Mouse (Mus musculus) left cerebral cortex, adult 2 months (tissue): ENCODE measurements at regions not wholly inside any gene's neighbourhood (a gene's known extent, or its start where the extent isn't known, plus 50 kb on each side); places are given as distances from the start of the nearest gene placed in this dataset.

Experiments
- DNase-seq, 2 experiments: peaks; one replicate each; pipeline ENCODE4 v3.0.0; 2021 to 2022; ENCODE audit warnings: low spot score in 2 of 2, mixed read lengths in 1 of 2; ENCODE audit errors: extremely low spot score in 1 of 2
- H3K27ac ChIP-seq: fragments of 200-600 bp; 2 replicates; pipeline ENCODE4 v1.8.1; 2022
- H3K4me3 ChIP-seq: fragments of 200-600 bp; 2 replicates; pipeline ENCODE4 v1.8.1; 2022
- CTCF ChIP-seq: fragments of 200-600 bp; IDR thresholded peaks from 2 replicates; pipeline ENCODE4 v1.8.1; 2022; ENCODE audit warnings: antibody characterized with exemption, mild to moderate bottlenecking, moderate library complexity
- intact Hi-C: fragments of 180-260 bp; cut with DNase I; formaldehyde crosslinking; loops from one replicate; pipeline ENCODE4 v1.15.1; 2025

- intact Hi-C loops: loop anchor here (1.0 to 5.0 kb wide), 3 partner anchors 90 to 127 kb away; no protein-coding TSS in a partner anchor
- TF ChIP-seq CTCF: no peak
- DNase-seq: peak; percentile 35 to 58
- Histone ChIP-seq H3K4me3 (no peak overlapping the region), H3K27ac (no peak overlapping the region)
Measured at GRCm38 (mm10) chr13:69867296-69868065, 65.3 kb downstream of the Med10 start.

- TF ChIP-seq CTCF: no peak
- intact Hi-C loops: no loop called here
- H3K27ac ChIP-seq: no peak overlapping the region
Measured at GRCm38 (mm10) chr13:69896536-69896935, 94.3 kb downstream of the Med10 start.

GRCm38 (mm10) chr13:69901139-69901538 lies 98.9 kb downstream of the Med10 start:
- no peak overlapping the region for H3K4me3 ChIP-seq
- intact Hi-C loops: no loop called here
- no peak overlapping the region for H3K27ac ChIP-seq
- TF ChIP-seq CTCF: no peak
- no peak for DNase-seq

More at GRCm38 (mm10) chr13:69896536-69896935, 94.3 kb downstream of the Med10 start:
- DNase-seq: no peak
- H3K4me3 ChIP-seq: no peak overlapping the region

- intact Hi-C loops: no loop called here
- DNase-seq: no peak
- H3K27ac ChIP-seq: no peak overlapping the region
- TF ChIP-seq CTCF: no peak
- H3K4me3 ChIP-seq: no peak overlapping the region
Measured at GRCm38 (mm10) chr13:69906802-69907537, 104.8 kb downstream of the Med10 start.

- no peak for TF ChIP-seq CTCF
- intact Hi-C loops: no loop called here
- no peak for DNase-seq
- Histone ChIP-seq H3K27ac (no peak overlapping the region), H3K4me3 (no peak overlapping the region)
Measured at GRCm38 (mm10) chr13:69915796-69916195, 113.6 kb downstream of the Med10 start.

- intact Hi-C loops: loop anchor here (5.0 kb wide), 1 partner anchor 106 kb away; no protein-coding TSS in a partner anchor
- no peak overlapping the region for H3K27ac ChIP-seq
- no peak for TF ChIP-seq CTCF
- no peak overlapping the region for H3K4me3 ChIP-seq
- no peak for DNase-seq
Measured at GRCm38 (mm10) chr13:69932695-69933550, 130.7 kb downstream of the Med10 start.

GRCm38 (mm10) chr13:69933551-69933845 lies 131.3 kb downstream of the Med10 start:
- TF ChIP-seq CTCF: no peak
- intact Hi-C loops: loop anchor here (5.0 kb wide), 1 partner anchor 106 kb away; no protein-coding TSS in a partner anchor
- Histone ChIP-seq H3K27ac (no peak overlapping the region), H3K4me3 (no peak overlapping the region)
- peak; percentile 52 to 77 for DNase-seq

GRCm38 (mm10) chr13:69939791-69940190 lies 137.6 kb downstream of the Med10 start:
- no peak for TF ChIP-seq CTCF
- H3K27ac ChIP-seq: no peak overlapping the region
- no peak for DNase-seq
- H3K4me3 ChIP-seq: no peak overlapping the region
- intact Hi-C loops: loop anchor here (5.0 kb wide), 1 partner anchor 197 kb away; no protein-coding TSS in a partner anchor

- Histone ChIP-seq H3K27ac (no peak overlapping the region), H3K4me3 (no peak overlapping the region)
- no peak for DNase-seq
- intact Hi-C loops: loop anchor here (5.0 kb wide), 1 partner anchor 202 kb away; no protein-coding TSS in a partner anchor
- no peak for TF ChIP-seq CTCF
Measured at GRCm38 (mm10) chr13:69944651-69945050, 142.5 kb downstream of the Med10 start.

GRCm38 (mm10) chr13:69946615-69947014 lies 144.4 kb downstream of the Med10 start:
- DNase-seq: no peak
- Histone ChIP-seq H3K27ac (no peak overlapping the region), H3K4me3 (no peak overlapping the region)
- intact Hi-C loops: no loop called here
- no peak for TF ChIP-seq CTCF

- no peak overlapping the region for H3K27ac ChIP-seq
- intact Hi-C loops: no loop called here
- no peak for TF ChIP-seq CTCF
- no peak overlapping the region for H3K4me3 ChIP-seq
- DNase-seq: no peak
Measured at GRCm38 (mm10) chr13:69952061-69952460, 149.9 kb downstream of the Med10 start.

- H3K27ac ChIP-seq: no peak overlapping the region
- DNase-seq: no peak
- no peak overlapping the region for H3K4me3 ChIP-seq
- intact Hi-C loops: no loop called here
- TF ChIP-seq CTCF: no peak
Measured at GRCm38 (mm10) chr13:69954171-69954570, 152.0 kb downstream of the Med10 start.
